Mouse (Mus musculus) olfactory bulb, adult 2 months (tissue): ENCODE results near the gene Vps36.

ENCODE experiments used
- CTCF ChIP-seq: fragments of 200-500 bp; IDR thresholded peaks from 2 replicates; pipeline ENCODE4 v1.5.1; 2012; ENCODE audit warnings: low read depth, mild to moderate bottlenecking, low read length, moderate library complexity; ENCODE audit not compliant: insufficient read depth
- POLR2A ChIP-seq: fragments of 200-500 bp; IDR thresholded peaks from 2 replicates; pipeline ENCODE4 v1.6.1; 2012; ENCODE audit warnings: mild to moderate bottlenecking, low read depth, low read length, moderate library complexity; ENCODE audit not compliant: insufficient read depth

GRCm38 (mm10) chr8:22214826-22215225 is 22.2 kb downstream of the Vps36 start:
- TF ChIP-seq CTCF = no peak
- TF ChIP-seq POLR2A = no peak
